Mouse (Mus musculus) spleen, adult 2 months (tissue): ENCODE data around the gene Zfp809.

Experiments used
- CTCF ChIP-seq: fragments of 200-500 bp; IDR thresholded peaks from 2 replicates; pipeline ENCODE4 v1.5.1; 2011; ENCODE audit warnings: mild to moderate bottlenecking, inconsistent platforms; ENCODE audit not compliant: insufficient read depth, insufficient read length, insufficient replicate concordance; ENCODE audit errors: extremely low read depth
- POLR2A ChIP-seq: fragments of 200-500 bp; IDR thresholded peaks from 2 replicates; pipeline ENCODE4 v1.6.1; 2011; ENCODE audit warnings: low read depth, low read length, inconsistent platforms

DNA sequence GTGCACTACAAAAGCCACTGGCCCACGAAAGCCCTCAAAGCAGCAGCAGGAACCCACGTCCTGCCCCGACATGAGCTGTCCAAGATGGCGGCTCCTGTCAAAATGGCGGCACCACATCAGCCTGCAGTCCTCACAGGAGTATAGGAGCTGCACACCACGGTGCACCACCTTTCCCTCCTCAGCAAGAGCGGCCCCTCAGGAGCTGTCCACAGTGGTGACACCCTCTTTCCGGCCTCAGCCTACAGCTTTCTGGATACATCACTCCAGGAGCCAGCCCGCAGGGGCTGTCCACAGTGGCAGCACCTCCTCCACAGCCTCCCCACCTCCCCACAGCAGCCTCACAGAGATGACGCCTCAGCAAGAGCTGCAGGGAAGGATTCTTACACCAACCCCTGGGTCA, 37.1 kb downstream of the Zfp809 start:
- no peak for TF ChIP-seq POLR2A
- no peak for TF ChIP-seq CTCF
